Mouse (Mus musculus) mature B cell (primary cell): ENCODE measurements around the gene Ell.

Experiments used
- in situ Hi-C: fragments of 300-500 bp; cut with MboI; formaldehyde crosslinking; loops from 2 replicates; pipeline ENCODE4 v1.14.3; 2019

Ell gene

DNA sequence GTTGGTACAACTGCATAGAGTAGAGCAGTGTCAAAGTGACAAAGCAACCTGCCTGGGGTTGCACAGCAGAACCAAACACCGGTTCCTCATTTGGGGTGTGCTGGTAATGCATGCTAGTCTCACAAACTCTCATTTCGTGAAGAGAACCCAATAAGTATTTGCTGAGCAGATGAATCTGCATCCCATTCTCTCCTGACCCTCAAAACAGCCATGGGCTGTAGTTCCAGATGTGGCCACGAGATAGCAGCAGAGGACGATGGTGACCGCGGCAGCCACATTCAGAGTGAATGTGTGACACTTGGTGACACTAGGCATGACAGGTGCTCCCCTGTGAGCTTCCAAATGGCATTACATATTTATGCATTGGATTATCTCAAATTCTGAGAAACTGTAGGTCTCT lies 72.6 kb downstream of the Ell start:
- in situ Hi-C loops, result no loop called here

DNA sequence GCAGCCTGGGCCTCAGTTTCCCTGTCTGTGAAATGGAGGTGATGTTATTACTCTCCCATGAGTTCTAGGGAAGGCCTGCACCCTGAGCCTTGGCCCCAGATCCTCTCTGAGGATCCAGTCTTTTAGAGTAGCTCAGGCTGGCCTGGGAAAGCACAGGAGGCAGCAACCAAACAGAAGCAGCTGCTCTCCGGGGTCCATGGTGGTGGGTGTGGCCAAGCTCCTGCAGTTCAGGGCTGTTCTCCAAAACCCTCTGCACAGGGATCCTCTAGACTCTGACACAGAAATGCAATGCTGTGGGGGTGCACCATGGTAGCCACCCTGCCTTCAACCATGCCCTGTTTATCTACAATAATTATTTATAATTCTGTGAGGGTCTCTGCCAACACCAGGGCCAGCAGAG lies 74.5 kb downstream of the Ell start:
- in situ Hi-C loops, result no loop called here

DNA sequence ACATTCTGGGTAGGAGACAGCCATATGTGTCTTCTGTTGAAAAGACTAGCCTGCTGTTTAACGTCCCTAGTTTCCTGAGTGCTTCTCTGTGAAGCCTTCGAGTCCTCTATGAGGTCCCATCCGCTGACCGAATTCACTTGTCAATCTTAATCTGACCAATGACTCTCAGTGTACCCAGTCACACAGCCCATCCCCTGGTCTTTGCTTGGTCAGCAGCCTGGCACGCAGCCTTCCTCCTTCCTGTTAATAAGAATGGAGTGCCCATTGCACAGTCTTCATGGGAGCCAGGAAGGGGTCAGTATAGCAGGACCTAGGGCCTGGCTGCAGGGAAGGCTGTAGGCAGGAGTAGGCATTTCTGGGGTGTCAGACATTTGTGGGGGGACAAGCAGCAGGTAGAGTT lies 75.2 kb downstream of the Ell start:
- in situ Hi-C loops, result no loop called here

DNA sequence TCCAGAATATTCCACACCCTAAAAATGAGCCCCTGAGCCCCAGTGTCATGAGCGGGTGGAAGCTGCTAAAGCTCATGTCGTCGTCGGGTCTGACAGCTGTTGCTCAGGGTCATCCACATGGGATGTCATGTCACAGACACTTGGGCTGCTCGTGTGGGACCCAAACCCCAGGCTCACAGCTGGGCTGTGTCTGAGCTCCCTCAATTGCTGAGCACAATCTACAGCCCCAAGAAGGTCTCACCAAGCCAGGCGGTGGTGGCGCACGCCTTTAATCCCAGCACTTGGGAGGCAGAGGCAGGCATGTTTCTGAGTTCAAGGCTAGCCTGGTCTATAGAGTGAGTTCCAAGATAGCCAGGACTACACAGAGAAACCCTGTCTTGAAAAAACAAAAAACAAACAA lies 76.0 kb downstream of the Ell start:
- in situ Hi-C loops, result no loop called here

DNA sequence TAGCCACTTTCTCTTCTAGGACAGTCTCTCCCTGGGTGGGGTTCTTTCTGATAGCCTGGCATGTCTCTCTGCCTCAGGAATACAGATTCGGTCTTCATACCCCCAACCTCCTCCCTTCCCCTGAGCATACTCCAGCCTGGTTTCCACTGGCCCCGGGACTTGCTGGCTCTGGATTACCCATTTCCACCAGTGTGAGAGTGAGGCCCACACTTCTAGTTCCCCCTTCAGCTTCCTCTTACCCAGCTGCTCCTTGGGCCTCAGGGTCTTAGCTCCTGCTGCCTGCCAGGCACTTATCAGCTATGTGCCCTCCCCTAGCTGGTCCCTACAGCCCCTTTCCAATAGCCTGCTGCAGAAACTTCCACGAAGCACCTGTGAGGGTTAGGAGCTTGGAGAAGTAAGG lies 76.6 kb downstream of the Ell start, which contains the start of gene Lrrc25:
Gene Lrrc25, plus strand, starts transcription at position 262 of the 400 bp plus-strand sequence.
- in situ Hi-C loops, result no loop called here

DNA sequence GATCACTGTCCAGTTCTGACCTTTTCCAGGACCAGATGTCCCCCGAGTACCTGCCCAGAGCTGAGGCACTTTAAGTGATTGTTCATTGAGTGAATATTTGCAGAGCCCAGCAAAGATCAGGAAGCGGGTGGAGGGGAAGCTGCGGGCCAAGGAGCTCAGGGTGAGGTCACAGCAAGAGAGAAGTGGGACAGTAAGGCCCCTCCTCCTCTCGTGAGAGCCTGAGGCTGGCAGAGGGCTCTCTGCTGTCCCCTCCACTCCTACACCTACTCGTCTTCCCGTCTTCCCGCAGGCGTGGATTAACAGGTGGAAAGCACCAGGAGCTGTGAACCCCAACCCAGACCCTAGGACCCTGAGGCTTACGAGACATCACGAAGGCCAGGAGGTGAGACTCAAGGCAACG lies 77.4 kb downstream of the Ell start:
- in situ Hi-C loops, result no loop called here

DNA sequence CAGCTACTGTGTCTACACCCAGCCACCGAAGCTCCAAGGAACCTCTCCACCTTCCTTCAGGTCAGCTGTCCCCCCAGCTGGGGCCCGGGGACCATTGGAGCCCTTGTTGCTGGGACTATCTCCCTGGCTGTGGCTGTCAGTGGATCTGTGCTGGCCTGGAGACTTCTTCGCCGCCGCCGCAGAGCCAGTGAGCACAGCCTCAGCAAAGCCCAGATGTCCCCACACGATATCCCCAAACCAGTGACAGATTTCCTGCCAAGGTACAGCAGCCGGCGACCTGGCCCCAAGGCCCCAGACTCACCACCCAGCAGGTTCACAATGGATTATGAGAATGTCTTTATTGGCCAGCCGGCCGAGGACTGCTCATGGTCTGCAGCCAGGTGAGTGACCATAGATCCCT lies 78.7 kb downstream of the Ell start:
- in situ Hi-C loops, result no loop called here

DNA sequence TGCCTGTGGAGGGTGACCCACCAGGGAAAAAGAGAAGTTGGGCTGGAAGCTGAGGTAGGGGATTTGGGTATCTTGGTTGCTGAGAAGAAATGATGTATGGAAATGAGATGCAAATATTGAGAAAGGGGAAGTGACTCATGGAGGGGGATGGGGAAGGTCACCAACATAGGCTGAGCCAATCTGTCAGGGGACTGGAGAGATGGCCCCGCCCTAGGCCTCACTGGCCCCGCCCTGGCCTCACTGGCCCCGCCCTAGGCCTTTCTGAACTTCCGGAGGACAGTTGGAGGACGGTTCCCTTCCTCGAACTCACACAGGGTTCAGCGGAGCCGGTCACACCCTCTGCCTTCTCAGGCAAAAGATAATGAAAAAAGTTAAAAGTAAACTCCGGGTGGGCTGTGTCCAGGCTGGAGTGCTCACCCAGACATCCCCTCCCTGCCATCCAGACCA lies 79.7 kb downstream of the Ell start:
- in situ Hi-C loops, result no loop called here

DNA sequence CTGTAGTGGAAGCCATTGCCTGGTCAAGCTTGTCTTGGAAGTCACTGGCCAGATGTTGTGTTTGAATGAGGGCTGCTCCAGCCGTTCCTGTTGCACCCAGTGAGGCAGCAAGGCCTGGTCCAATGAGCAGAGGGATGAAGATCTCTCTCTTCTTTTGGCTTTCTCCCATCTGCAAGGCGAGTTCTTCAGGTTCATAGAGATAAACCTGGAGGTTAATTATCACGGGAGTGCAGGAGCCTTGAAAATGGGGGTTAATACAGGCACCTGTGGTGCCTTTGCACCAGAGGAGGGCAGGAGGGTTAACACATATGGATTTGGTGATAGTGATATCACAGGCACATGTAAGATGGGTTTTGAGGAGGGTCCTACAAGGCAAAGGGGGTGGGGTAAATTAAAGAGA lies 83.0 kb downstream of the Ell start:
- in situ Hi-C loops, result no loop called here

DNA sequence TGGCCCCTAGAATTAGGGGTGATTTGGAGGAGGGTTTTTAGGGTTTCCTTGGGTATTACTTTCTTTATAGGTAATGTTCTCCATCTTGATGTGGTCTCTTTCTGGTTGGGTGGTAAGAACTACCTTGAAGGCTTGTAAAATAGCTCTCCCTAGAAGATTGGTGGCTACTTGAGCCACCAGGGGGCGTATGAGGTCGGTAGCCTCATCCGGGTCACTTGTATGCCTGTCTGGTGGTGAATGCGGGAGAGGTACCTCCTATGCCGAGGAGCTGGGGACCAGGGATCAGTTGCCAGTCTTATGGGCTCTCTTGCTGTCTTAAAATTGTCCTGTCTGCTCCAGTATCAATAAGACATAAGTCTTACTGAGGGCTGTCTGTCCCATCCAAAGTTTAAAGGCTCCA lies 85.8 kb downstream of the Ell start:
- in situ Hi-C loops, result no loop called here

DNA sequence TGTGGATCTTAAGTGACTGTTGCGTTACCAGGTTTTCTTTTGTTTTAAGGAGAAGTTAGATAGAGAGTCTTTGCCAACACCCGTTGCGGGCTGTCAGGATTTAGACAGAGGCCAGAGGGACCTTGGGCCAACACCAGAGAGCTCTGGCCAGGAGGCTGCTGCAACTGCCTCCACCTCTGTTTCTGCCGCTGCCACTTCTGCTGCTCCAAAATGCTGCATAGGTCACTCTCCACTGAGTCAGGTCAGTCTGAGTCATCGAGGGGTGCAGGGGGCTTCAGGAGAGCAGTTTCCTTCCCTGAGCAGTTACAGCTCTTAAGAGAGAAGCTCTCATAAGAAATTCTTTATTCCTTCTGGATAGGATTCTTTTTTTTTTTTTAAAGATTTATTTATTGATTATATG lies 87.8 kb downstream of the Ell start:
- in situ Hi-C loops, result no loop called here

DNA sequence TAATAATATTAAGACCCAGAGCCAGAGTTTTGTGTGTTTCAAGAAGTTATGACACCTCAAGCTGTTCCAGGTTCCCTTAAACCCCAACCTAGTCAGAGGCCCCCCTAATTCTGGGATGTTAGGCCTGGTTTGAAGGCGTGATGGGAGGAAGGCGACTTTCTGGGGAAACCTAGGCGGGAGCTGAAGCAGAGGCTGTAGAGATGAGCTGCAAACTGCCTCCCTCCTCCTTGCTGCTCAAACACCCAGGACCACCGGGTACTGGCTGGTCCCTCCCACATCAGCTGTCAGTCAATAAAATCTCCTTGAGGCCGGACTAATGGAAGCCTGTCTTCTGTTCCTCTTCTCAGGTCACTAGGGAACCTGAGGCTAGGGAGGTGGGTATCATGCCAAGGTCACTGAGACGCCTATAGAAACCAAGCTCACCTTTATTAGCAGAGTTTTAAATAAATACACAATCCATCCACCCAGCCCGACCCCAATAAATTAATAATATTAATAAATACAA lies 89.8 kb downstream of the Ell start:
- in situ Hi-C loops, result no loop called here

DNA sequence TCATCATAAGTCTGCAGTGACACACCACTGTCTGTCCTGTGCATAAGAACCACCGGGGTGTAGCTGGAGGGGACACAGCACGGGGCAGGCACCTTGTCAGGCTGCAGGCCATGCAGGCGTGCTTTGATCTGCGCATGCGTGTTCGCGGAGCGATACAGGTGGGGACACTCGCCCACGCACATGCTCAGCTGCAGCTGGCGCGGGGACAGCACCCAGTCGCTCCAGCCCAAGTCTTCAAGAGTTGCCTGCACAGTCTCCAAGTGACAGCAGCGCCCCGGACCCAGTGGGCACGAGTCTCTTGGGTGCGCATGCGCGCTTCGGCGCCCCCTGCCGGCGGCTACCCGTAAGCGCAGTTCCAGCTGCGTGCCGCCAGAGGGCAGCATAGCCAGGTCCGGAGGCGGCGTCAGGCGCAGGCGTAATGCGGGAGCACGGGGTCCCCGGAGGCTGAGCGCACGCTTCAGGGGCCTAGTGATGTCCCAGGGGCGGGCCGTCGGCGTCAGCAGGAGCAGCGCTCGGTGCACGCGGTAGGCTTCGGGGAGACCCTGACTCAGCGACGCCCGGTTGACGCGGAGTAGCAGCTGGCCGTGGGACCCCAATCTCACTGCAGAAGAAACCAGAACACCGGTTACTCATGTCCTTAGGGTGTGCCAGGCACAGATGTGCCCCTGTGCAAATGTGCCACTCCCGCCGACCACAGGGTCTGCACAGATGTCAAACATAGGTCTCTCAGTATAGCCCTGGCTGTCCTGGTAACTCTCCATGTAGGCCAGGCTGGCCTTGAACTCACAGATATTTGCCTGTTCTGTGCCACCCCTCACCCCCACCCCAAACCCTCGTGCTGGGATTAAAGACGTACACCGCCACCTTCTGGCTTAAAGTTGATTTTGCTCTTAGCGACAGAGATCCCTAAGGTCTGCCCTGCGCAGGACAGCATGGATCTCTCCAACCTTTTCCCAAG lies 90.6 kb downstream of the Ell start:
- in situ Hi-C loops, result no loop called here

DNA sequence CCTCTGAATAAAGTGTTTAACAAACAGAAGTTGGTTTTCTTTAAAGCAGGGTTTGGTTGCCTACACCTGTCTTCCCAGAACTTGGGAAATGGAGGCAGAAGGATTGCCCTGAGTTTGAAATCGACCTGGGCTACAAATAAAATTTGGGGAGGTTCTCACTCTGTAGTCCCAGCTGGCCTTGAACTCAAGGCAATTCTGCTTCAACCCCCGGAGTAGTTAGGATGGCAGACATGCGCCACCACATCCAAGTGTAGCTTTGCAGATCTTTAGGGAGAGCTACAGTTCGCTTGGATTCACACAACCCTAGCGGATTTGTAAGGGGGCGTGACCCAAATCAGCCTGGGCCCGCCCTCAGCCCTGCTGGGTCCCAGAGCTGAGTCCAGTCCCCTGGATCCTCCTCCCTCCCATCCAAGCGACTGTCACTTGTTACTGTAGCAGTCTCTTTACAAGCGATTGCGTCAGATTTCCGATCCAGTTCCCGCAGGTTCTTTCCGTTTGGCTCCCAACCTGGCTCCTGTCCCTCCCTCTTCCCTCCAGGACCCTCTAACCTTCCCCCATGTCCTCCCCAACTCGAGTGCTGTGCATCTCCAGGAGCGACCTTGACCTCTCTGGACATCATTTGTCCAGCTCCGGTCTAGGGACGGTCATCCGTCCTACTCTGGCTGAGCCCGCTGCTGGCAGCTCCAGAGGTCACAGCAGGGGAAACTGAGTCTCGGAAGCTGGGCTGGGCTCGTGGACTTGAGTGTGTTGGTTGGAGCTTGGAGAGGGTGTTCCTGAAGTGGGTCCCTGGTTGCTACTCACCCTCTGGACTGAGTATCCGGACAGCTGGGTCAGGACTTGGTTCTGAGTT lies 91.5 kb downstream of the Ell start:
- in situ Hi-C loops, result no loop called here

DNA sequence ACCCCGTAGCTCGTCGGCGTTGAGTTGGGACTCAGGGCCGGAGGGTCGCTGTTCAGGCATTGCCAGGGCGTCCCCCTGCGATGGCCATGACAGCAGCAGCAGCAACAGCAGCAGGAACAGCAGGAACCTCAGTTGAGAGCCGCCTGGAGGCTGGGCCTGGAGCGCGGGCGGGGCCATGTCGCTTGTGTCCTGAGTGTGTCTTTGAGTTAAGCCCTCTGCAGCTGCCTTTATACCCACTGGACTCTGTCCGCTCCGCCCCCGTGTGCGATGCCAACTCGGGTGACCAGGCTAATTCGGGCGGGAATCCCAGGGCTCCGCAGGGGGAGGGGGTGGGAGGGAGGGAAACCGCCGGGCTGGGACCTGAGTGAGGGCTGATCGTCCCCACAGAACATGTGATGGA lies 92.2 kb downstream of the Ell start:
- in situ Hi-C loops, result no loop called here

DNA sequence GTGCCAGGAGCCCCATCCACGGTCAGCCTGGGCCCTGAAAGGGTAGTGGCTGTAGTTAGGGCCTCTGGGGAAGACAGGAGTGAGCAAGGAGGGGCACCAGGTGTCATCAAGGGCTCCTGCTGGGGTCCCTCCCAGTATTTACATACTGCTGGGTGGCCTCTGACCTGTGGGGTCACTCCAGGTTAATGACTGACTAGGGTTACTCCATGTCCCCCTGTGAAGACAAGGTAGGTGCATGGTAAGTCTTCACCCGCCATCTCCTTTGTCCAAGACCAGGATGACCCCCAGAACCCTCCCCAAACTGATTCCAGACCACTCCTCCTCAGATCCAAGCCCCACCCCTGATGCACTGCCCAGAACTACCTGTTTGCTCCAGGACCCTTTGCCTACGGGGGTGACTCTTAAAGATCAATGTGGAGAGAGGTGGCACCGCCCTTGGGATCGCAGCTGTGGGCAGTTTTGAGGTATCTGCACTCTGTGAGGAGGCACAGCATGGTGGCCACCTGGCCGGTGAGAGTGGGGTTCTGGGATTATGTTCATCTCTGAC lies 93.2 kb downstream of the Ell start, which contains the start of gene Gdf15:
Gene Gdf15, minus strand, starts transcription at position 111 of the 547 bp plus-strand sequence.
- in situ Hi-C loops, result no loop called here

DNA sequence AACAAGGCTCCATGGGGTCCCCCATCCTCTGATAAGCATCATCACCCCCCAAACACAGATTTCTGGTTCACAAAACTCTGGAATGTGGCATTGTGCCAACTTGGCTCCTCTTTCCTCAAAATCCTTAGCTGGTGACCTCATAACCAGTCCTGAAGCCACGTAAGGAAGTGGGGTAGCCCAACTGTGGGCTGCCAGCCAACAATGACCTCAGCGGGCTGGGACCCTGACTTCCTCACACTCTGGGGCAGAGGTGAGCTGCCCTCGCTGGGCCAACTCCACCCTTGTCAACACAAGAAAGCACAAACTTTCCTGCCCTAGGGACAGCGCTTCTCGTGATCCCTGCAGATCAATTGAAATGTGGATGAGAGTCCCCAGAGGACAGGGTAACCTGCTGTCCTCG lies 94.8 kb downstream of the Ell start:
- in situ Hi-C loops, result no loop called here

DNA sequence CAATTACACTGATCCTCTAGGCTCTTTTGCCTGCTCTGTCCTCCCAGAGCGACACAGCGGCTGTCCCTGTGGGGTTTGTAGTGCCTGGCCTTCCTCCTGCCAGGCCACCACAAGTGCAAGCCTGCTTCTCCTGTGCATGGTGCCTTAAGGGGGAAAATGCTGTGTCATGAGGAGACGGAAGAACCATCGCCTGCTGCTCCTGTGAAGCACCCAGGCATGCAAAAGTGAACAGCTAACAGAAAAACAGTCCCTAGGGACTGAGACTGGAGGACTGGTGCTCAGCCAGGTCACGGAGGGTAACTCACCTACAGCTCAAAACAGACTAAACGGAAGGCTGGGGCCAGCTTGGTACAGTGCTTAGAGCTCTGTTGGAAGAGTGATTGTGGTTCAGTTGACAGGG lies 96.3 kb downstream of the Ell start:
- in situ Hi-C loops, result no loop called here

DNA sequence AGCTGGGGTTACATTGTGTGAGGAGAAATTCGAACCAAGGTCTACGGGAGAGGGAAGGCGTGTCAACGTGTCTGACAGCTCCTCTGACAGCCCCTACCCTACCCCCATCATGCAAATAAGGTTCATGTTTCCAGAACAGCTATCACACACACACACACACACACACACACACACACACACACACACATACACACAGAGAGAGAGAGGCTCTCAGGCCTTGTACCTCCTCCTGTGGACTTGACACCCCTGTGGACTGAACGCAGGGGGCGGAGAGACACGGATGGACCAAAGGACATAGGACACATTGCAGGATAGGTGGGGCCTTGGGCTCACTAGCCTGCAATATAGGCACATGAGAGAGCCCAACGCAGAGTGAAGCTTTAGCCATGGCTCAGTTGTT lies 97.6 kb downstream of the Ell start:
- in situ Hi-C loops, result no loop called here

DNA sequence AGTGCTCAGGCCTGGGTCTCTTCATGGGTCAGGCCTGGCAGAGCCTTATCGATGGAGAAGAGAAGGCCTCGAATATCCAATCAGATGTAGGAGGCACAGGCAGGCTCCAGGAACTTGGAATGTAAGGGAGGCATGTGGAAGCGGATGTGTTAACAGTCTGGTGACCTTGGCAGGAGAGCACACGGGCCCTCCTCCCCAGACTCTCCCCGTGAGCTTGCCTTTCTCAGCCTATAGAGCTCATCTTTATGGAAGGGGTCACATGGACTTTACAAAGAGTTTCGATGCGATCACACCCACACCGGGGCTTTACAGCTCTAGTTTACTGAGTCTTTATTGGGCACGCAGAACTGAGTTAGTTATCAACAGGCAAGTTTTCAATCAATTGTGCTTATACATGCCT lies 99.5 kb downstream of the Ell start:
- in situ Hi-C loops, result no loop called here
